Mouse (Mus musculus) spleen, adult 2 months (tissue): ENCODE measurements around the gene Pex7. TPM values are rescaled to one million over a fixed set of nuclear protein-coding genes. Genes with fewer than 3 reads are reported as not detected.

Source experiments
- DNase-seq, 2 experiments: peaks; one replicate each; pipeline versions ENCODE4 v3.0.0 to v3.0.0-alpha.2; 2012 to 2021; ENCODE audit warnings: low spot score in 2 of 2, low read depth in 1 of 2
- H3K27ac ChIP-seq: fragments of 200-500 bp; 2 replicates; pipeline ENCODE4 v1.5.1; 2012; ENCODE audit warnings: low read length, inconsistent platforms; ENCODE audit not compliant: insufficient read depth
- H3K27me3 ChIP-seq: fragments of 200-500 bp; 2 replicates; pipeline ENCODE4 v1.6.1; 2012; ENCODE audit warnings: mild to moderate bottlenecking, moderate library complexity, low read length, inconsistent platforms; ENCODE audit not compliant: control insufficient read depth, insufficient read depth
- H3K36me3 ChIP-seq: fragments of 200-500 bp; 2 replicates; pipeline ENCODE4 v1.6.1; 2012; ENCODE audit warnings: mild to moderate bottlenecking, low read length, inconsistent platforms; ENCODE audit not compliant: control insufficient read depth, insufficient read depth
- H3K4me1 ChIP-seq: fragments of 200-500 bp; 2 replicates; pipeline ENCODE4 v1.6.1; 2011; ENCODE audit warnings: inconsistent platforms; ENCODE audit not compliant: control insufficient read depth, insufficient read depth, insufficient read length
- H3K4me3 ChIP-seq: fragments of 200-500 bp; 2 replicates; pipeline ENCODE4 v1.5.1; 2011; ENCODE audit warnings: mild to moderate bottlenecking, inconsistent platforms; ENCODE audit not compliant: insufficient read depth, insufficient read length; ENCODE audit errors: extremely low read depth
- CTCF ChIP-seq: fragments of 200-500 bp; IDR thresholded peaks from 2 replicates; pipeline ENCODE4 v1.5.1; 2011; ENCODE audit warnings: mild to moderate bottlenecking, inconsistent platforms; ENCODE audit not compliant: insufficient read depth, insufficient read length, insufficient replicate concordance; ENCODE audit errors: extremely low read depth
- POLR2A ChIP-seq: fragments of 200-500 bp; IDR thresholded peaks from 2 replicates; pipeline ENCODE4 v1.6.1; 2011; ENCODE audit warnings: low read depth, low read length, inconsistent platforms
- WGBS: fragments of 180-500 bp; shearing (Covaris S2); methylation state at CpG from one replicate; pipeline ENCODE4 v1.1.7; 2018; 5-methylcytosine and 5-hydroxymethylcytosine counted together
- polyA plus RNA-seq: library from polyadenylated mRNA; depleted of rRNA; stranded (reverse); fragments of >200 nt; gene quantifications from 2 replicates; pipeline ENCODE4 v1.2.3, GENCODE M21; 2012

The Pex7 gene
- polyA plus RNA-seq, 1 experiment, result 14.9 TPM

- Histone ChIP-seq H3K36me3 (no peaks in the 10 kb centered on the region), H3K4me3 (no peak overlapping the region), H3K4me1 (peaks cover 6% of the 10 kb centered on the region), H3K27me3 (peaks cover 10% of the 10 kb centered on the region), H3K27ac (no peak overlapping the region)
- 90% methylated on average over 7 of the region's 7 CpGs for WGBS
- no peak for DNase-seq
- no peak for TF ChIP-seq POLR2A
- TF ChIP-seq CTCF, result no peak
Measured at GRCm38 (mm10) chr10:19855597-19856306, 51.7 kb downstream of the Pex7 start.

- no peak overlapping the region for H3K27ac ChIP-seq
- TF ChIP-seq POLR2A, result no peak
- H3K4me1 ChIP-seq, result peaks cover 16% of the 10 kb centered on the region
- 49% methylated on average over 2 of the region's 2 CpGs for WGBS
- no peak for DNase-seq
- no peak overlapping the region for H3K4me3 ChIP-seq
- peaks cover 23% of the 10 kb centered on the region for H3K27me3 ChIP-seq
- no peaks in the 10 kb centered on the region for H3K36me3 ChIP-seq
Measured at GRCm38 (mm10) chr10:19853609-19854008, 53.9 kb downstream of the Pex7 start.

GRCm38 (mm10) chr10:19852776-19853175 is 54.7 kb downstream of the Pex7 start:
- TF ChIP-seq CTCF, result no peak
- no peak for TF ChIP-seq POLR2A
- Histone ChIP-seq H3K27ac (no peak overlapping the region), H3K4me3 (no peak overlapping the region), H3K36me3 (no peaks in the 10 kb centered on the region), H3K27me3 (peaks cover 23% of the 10 kb centered on the region), H3K4me1 (peaks cover 16% of the 10 kb centered on the region)
- no peak for DNase-seq
- WGBS, result 25% methylated on average over 6 of the region's 6 CpGs

GRCm38 (mm10) chr10:19850998-19851691 is 56.3 kb downstream of the Pex7 start, which contains the start of gene Slc35d3:
TSS of gene Slc35d3 (minus strand) at chr10:19851459.
- H3K27ac ChIP-seq, result no peak within 1 kb of the TSS
- peaks cover 23% of the 10 kb centered on the region for H3K27me3 ChIP-seq
- no peak for TF ChIP-seq POLR2A
- DNase-seq, result peak in 1 of 2 experiments; percentile 38
- under 1% methylated on average over 71 of the region's 72 CpGs for WGBS
- no peaks in the 10 kb centered on the region for H3K36me3 ChIP-seq
- peaks cover 16% of the 10 kb centered on the region for H3K4me1 ChIP-seq
- H3K4me3 ChIP-seq, result peak within 1 kb of the TSS; percentile 55; the same call in 1 of the 2 replicates

- no peak for DNase-seq
Measured at GRCm38 (mm10) chr10:19850544-19850997, 56.9 kb downstream of the Pex7 start.

GRCm38 (mm10) chr10:19849771-19850365 is 57.6 kb downstream of the Pex7 start:
- Histone ChIP-seq H3K36me3 (no peaks in the 10 kb centered on the region), H3K4me3 (peak overlapping the region; percentile 10; the same call in 1 of the 2 replicates), H3K27ac (no peak overlapping the region), H3K27me3 (peaks cover 23% of the 10 kb centered on the region), H3K4me1 (peaks cover 16% of the 10 kb centered on the region)
- DNase-seq, result no peak
- TF ChIP-seq POLR2A (no peak), CTCF (no peak)
- WGBS, result 2% methylated on average over 32 of the region's 32 CpGs

More at GRCm38 (mm10) chr10:19850544-19850997, 56.9 kb downstream of the Pex7 start:
- Histone ChIP-seq H3K36me3 (no peaks in the 10 kb centered on the region), H3K27ac (no peak overlapping the region), H3K4me3 (peak overlapping the region; percentile 55; the same call in 1 of the 2 replicates), H3K27me3 (peaks cover 23% of the 10 kb centered on the region), H3K4me1 (peaks cover 16% of the 10 kb centered on the region)
- TF ChIP-seq POLR2A, result no peak
- no peak for TF ChIP-seq CTCF
- WGBS, result 1% methylated on average over 36 of the region's 36 CpGs
